Mouse (Mus musculus) embryo, embryonic 9.5 days (tissue): ENCODE measurements at regions not wholly inside any gene's neighbourhood (a gene's known extent, or its start where the extent isn't known, plus 50 kb on each side); places are given as distances from the start of the nearest gene placed in this dataset.

Experiments
- DNase-seq: peaks from one replicate; pipeline ENCODE4 v3.0.0-alpha.2; 2017; ENCODE audit errors: extremely low spot score

DNA sequence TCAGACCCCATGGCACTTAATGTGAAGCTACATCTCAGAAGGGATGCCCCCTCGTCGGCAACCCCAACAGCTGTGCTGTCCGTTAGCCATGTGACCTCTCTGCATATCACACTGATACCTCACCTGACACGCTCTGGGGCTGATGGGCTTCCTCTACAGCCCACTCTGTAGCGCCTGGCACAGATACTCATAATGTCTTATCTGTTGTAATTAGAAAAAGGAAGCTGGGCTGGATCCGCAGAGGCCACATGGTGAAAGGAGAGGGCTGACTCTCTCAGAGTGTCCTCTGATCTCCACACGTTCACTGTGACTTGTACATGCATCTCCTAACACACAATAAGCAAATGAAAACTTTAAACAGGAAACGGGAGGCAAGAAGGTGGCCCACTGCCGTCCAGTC lies 126.5 kb upstream of the Meis1 start:
- no peak for DNase-seq

DNA sequence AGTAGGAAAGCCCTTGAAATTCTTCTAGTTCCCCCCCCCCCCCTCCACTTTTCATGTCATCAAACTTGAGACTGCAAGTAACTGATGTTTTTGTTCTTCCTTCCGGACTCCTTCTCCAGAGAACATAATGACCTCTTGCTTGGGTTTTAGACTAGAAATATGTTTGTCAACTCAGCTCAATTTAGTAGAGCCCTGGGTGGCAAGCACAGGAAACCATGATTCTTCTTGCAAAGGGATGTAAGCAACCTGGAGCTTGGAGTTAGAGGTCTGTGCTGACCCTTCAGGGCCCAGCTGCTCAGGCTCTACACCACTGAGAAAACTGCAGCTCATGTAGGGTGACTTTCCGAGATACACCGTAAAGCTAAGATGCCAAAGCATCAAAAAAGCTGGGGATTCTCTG lies 127.2 kb upstream of the Meis1 start:
- no peak for DNase-seq

DNA sequence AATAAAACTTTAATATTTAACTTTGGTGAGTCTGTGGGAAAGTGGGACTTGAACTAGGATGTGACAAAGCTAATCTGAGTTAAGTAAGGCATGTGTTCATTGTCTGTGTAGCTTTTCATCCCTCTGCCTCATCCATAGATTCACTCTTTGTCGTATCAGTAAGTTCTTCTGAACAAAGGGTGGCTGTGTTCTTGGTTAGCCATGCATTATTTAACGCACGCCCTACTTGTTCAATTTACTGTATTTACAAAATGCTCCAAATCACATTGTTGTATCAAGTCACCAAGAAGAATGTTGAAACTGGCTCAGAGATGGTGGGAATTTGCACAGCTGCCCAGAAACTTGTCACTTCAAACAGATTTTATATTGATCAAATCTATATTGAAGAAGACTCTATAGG lies 132.2 kb upstream of the Meis1 start:
- no peak for DNase-seq

DNA sequence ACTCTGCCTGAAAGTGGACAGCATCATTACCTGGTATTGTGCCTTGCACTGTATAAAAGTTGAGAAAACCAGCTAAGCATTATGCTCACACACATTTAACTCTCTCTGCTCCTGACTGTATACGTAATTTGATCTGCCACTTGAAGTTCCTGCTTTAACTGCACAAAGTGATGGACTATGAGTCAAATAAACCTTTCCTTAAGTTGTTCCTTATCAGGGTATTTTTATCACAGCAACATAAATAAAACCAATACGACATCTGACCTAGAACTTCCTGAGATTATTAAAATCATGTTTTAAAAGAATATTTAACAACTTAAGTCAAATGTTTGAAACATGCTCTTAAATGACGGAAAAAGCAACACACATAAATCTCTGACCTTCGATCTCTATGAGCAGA lies 134.9 kb upstream of the Meis1 start:
- DNase-seq = no peak

DNA sequence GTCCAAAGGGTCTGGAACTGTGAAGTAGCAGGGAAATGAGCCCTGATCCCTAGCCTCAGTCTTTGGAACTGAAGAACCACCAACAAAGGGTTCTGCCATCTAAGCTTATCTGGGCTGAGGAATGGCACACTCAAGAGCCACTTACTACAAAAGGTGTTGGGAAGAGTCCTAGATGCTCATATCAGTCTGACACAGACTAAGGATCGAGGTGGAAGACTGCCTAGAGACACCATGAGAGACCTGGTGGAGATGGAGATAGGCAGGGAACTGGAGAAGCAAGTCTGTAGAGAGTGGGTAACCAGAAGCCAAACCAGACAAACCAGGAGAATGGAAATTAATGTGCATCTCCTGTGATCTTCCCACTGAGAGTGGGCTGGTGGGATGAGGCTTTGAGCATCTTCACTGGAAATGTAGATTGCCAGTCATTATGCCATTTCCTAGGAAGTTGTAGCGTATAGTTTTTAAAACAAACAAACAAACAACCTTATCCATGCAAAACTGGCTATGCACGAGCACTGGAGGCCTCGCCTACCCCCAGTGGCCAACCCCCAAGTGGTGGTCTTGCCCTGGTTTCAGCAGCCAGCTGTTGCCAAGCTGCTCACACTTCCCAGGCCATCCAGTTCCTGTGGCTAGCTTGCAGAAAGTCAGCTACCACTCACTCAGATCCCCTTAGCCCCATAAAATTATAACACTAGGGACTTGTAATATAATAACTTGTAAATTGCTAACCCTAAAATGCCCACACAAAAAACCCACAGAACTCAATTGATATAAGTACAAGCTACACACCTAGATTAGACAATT lies 136.2 kb upstream of the Meis1 start:
- DNase-seq = no peak

DNA sequence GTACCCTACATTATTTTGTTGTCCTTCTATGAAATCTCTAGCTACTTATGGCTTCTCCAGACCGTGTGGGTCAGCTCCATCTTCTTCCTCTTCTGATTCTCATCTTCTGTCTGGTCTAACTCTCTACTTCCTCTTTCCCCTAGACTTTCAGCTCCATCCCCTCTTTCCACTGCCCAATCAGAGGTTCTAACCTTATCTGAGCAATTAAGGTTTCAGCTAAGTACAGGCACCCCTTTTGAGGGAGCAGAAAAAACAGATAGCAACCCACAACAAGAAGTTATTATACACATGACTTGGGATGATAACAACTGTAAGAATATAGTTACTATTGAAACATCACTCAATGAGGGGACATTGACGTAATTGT lies 136.8 kb upstream of the Meis1 start:
- DNase-seq = no peak

DNA sequence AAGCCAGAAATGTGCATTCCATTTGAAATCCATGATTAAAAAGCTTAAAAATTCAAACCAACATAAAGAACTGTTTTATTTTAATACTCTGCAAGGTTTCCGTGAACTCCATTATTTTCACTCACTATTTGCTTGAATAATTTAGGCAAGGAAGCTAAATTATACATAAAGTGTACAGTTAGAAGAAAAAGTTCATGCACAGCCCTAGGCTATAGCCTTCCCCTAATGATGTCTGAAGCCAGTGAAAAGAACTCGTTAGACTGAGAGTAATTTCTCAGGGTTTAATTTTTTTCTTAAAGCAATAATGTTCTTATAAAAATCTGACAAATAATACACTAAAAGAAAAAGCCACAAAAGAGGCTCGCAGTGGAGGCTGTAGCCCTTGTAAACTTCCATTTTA lies 141.4 kb upstream of the Meis1 start:
- DNase-seq = no peak

DNA sequence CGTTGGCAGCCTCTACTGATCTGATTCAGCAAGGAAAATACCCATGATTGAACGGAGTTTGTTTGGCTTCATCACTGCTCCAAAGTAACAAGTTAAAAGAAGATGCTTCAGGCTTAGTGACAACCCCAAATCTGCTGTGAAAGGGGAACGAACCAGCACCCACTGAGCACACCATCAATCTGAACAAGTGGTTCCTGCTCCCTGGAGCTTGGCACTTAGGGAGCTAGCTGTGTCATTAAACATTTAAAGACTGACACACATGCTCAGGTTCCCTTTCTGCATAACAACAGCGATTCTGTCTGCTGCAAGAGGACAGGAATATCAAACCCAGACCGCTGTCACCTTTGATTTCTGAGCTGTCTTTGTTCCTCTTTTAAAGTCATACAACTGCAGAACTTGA lies 141.9 kb upstream of the Meis1 start:
- no peak for DNase-seq

DNA sequence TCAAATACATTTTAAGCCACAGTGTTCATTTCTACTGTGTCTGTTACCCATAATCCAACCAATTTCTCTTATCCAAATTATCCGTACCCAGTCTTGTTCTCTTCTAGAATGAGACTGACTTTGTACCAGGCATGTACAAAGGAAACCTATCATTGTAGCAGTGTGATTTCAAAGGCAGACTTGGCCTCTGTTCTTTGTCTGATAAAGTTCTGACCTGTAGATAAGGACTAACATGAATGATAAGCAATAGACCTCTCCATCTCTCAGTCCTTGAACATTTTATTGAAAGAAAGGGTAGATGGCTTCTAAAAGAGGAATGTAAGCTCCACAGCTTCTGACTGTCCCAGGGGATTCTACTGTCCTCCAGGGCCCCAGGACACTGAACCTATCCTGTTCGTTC lies 152.2 kb upstream of the Meis1 start:
- no peak for DNase-seq

DNA sequence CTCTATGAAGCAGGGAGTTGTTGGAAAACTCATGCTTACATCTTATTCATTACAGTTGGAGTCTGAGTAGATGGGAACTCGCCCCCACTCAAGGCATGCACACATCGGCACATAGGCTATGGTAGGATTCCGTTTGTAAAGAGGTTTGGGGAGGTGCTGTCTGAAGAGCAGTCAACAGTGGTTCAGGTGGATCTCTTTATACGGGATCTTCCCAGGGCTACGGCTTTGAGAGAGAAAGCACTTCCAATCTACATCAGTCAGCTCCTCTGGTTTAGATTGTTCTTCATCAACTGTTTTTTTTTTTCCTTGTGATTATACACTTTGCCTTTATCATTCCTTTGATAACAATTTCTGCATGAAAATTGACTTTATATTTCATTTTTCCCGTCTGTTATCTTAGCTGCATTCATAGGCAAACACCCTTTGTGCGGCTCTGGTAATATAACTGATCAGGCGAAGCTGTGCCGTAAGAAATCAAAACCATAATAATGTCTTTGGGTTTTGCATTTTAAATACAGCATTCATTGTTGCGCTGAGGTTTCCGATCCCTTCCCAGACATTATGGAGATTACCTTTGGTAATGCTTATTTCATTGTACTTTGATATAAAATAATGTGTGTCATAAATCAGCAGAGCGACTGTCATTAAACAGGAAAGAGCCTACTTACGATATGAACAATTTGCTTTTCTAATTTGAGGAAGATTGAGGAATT lies 155.7 kb upstream of the Meis1 start:
- no peak for DNase-seq

DNA sequence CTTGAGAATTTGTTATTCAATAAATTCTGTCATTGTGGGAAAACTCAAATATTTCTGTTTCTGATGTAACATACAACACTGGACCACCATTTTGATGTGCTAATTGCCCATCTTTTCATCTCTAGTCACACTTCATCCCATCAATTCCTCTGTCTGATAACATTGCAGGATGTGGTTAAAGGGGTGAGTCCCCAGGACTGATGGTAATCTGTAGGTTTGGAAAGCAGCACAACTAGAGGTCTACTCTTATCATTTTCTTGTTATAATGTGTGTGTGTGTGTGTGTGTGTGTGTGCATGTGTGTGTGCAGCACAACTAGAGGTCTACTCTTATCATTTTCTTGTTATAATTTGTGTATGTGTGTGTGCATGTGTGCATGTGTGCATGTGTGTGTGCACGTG lies 160.5 kb upstream of the Meis1 start:
- DNase-seq = no peak

DNA sequence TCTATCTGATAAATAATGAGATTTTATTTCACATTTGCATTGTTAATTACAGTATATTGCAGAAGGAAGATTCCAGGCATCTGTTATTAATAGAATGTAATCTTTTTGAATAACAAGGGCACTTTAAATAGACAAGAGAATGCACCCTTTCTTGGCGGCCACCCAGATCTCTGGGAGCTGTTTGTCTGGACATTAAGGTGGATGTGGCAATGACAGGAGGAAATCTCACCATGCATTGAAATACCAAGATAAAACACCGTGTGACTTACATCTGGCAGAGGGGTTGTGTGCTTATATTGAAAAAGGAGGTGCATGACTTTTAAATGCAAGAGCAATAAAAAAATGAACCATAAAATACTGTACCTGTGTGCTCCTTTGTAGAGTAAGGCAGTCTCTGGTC lies 171.0 kb upstream of the Meis1 start:
- DNase-seq = no peak

DNA sequence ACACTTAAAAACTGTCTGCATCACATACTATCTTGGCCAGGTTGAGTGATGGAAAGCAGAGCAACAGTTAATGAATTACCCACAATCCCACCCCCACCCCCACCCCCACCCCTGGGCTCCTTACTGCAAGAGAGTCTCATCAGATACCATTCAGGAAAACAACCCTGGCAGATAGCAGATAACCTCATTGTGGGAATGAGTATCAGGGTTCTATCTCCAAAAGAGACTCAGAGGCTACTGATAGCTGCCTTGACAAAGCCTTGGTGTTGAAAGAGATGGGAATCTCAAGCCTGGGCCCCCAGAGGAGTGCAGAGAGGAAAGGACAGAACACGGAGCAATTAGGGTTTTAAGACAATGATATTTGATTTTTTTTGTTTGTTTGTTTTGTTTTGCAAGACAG lies 175.7 kb upstream of the Meis1 start:
- DNase-seq = no peak

DNA sequence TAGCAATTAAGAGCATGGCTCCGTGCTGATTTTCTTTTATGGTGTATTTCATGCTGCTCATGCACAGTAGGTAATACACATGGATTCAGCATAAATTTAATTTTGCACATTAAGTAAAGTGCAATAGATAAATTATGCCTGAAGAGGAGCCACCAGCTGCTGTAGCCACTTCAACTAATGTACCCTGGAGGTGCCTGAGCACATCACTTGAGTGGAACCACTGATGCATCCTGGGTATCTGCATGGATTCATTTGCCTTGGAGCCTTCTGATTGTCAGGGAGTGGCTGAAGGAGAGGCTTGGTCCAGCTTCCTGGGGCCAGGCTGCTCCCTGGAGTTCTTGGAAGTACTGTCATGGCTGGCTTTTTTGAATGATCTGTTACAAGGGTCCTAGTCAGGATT lies 179.0 kb upstream of the Meis1 start:
- no peak for DNase-seq

DNA sequence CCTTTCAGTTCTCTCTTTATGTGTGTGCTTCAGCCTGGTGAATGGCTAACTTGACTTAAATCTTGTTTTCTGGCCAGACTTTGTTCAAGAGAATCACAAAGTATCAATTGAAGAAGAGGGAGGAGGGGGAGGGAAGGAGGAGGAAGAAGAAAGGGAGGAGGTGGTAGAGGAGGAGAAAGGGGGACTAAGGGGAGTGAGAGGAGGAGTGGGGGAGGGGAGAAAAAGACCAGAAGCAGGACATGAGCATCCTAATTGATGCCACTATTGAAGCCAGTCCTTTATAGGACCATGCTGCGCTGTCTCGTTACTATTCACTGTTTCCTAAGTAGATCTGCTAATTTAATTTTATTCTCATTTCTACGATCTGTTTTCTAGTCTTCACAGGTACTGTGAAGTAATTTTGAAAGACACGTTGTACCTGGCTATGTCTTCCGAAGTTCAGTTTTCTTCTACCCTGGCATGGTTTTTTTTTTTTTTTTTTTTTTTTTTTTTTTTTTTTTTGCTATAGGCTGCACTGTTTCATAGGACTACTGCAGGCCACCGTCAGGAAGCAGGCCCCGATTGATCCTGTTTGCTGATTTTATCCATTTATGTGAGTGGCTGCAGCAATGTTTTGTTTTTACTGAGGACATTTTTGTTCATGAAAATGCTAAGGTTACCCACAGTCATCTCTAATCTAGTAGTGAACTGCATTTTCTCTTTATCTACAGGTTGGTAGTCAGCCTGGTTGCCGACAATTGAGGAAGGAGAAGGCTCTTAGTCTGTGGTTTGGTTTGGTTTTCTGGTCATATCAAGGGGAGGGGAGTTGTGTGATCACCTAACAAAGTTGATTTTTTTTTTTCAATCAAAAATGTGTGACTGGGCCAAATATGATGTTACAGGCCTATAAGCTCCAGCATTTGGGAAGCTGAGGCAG lies 184.1 kb upstream of the Meis1 start:
- DNase-seq = peak; percentile 58

DNA sequence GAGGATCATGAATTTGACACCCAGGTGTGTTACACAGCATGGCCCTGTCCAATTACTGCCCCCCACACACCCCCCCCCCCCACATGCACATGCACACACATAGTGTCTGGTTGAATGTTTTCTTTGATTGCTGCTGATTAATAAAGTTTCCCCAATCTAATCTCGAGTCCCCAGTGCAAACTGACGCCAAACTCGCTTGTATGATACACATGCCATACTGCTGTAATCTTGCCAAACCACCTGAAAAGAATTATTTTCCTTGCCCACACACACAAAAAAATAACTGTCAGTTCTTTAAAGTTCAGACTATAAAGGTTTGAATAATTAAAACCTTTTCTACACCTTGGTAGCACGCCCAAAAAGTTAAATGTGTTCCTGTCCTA lies 184.7 kb upstream of the Meis1 start:
- no peak for DNase-seq

DNA sequence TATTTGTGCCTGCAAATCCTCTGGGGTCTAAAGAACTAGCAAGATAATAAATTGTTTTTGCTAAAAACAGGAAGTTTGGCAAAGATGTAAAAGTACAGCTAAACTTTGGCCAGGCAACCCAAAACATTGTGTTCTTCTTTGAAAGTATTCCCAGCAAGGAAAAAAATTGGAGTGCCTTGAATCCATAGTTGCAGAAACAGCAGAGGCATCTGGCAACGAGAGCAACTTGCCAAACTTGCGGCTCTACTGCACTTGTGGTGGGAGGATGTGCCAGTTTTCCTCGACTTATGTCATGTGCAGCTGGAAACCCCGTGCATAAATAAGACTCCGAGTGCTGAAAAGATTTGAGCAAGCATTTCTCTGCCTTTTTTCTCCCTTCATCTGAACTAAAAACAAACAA lies 185.2 kb upstream of the Meis1 start:
- DNase-seq = no peak

DNA sequence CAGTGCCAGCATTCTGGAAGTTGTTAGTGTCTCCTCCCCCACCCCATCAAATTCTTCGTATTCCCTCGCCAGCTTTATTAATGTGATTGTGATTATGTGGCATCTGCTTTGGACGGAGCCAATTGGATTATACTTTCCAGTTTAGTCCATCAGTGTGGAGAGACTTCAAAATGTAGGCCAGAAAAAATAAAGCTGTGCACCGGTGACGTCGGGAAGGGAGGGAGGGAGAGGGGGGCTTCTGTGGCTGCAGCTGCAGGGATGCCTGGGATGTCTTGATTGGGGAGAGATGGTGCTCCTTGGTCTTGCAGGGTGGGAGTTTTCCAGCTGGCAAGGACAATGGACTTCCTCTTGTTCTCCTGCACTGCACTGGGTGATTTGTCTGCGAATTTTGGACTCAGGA lies 185.7 kb upstream of the Meis1 start:
- DNase-seq = no peak

DNA sequence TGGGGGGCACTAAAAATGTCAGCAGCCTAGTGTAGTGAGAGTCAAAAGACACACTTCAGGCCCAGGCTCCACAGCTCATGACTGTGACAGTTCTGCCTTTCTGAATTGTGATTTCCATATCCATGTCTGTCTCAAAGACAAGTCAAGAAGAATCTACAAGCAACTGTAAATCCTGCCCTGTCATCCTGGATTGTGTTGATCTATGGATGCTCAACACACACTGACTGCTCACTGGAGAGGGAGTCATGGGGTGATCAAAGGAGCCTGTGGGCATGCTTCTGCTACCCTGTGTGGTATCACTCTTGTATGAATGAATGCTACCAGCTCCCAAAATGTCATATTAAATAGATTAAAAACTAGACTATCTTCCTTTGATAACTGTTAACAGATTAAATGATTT lies 186.4 kb upstream of the Meis1 start:
- no peak for DNase-seq

DNA sequence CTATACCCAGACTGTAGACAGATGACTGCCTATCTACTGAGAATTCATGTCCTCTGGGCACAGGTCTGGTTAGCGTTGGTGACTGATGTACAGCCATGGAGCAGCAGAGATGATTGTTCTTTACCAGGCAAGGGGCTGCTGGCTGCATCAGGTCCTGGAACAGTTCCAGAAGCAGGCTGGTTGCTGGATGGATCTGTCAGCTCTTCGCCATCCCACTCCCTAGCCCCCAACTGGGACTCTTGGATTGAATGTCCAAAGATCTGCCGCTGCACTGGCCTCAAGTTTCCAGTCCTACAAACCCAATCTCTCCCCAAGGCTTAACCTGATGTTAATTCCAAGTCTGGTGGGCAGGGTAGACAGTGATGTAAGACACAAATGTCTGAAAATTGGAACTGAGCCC lies 200.7 kb upstream of the Meis1 start:
- no peak for DNase-seq

DNA sequence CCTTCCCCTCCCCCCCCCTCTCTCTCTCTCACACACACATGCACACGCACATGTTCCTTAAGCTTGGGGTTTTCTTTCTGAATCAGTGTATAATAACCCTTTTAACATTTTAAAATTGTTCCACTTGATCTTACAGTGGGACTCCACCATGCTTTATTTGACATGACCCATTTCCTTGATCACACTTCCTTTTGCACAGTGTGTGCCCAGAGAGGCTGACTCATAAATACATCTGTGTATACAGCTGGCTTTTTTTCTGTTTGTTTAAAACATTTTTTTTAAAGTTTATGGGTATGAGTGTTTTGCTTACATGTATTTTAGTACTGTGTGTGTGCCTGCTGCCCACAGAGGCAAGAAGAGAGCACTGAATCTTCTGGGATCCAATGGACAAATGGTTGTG lies 202.7 kb upstream of the Meis1 start:
- DNase-seq = no peak

DNA sequence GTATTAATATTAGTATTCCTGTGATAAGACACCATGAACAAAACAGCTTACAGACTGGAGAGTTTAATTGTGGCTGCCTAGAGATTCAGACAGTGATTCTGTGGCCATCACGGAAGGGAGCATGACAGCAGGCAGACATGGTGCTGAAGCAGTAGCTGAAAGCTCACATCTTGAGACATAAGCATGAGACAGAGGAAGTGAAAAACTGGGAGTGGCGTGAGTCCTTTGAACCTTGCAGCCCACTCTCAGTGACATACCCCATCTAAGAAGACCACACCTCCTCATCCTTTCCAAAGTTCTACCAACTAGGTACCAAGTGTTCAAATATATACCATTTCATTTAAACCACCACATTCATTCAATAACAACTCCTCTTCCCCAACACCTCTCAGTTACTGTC lies 208.0 kb upstream of the Meis1 start:
- DNase-seq = no peak

DNA sequence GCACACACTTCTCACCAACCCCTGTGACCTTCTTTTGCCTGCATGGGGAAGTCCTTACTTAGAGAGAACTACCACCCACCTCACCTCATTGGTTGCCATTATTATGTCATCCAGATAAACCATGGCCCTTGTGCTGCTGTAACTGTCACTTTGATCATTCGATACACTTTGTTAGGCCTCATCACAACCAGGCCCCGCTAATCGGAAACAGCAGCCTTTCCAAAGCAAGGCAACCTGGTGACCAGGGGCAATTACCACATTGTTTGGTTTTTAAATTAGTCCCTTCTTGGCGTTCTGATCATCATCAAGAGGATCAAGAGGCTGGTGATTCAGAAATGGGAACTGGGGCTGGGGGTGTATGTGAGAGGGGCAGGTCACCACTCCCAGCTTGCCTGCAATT lies 208.9 kb upstream of the Meis1 start:
- peak; percentile 24 for DNase-seq
